Mouse (Mus musculus) right cerebral cortex, postnatal 25 days (tissue): Measurements from ENCODE around the gene Folr1.

Experiments
- DNase-seq: peaks from one replicate; pipeline ENCODE4 v3.0.0; 2022

The Folr1 gene

DNA sequence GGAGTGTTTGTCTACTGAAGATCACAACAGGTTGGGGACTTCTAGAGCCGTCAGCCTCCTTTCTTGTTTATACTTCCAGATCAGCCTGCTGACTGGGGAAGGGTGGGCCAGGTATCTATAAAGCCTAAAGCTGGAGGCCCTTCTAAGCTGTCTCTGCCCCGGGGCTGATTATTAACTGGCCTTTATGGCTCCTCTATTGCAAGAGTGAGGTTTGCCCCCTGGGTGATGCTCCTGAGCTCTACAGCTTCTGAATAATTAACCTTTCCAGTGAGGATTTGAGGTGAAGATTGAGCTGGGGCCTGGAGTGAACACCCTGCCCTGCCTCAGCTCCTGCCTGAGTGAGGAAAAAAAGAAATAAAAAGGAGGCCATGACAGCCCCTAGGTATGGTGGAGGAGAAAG, at the start of gene Folr1:
Gene Folr1, minus strand, starts transcription at position 160 of the 400 bp plus-strand sequence.
- DNase-seq = no peak

DNA sequence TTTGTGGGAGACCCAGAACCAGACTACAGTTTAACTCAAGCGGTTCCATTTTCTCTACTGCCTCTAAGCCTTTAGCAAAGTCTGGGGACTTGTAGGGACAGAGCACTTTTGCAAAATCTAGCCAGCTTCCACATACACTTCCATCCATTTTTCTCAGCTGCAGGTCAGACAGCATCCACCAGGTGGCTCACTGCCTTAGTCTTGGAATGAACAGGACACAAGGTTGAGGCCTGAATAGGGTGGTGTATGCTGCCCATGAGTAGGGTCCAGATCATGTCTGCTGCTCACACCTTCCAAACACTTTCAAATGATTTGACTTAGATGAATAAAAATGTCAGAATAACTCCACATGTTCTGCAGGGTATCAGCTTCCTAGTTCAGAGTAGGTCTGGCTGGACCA, 47.5 kb upstream of the Folr1 start:
- DNase-seq = peak; percentile 38

DNA sequence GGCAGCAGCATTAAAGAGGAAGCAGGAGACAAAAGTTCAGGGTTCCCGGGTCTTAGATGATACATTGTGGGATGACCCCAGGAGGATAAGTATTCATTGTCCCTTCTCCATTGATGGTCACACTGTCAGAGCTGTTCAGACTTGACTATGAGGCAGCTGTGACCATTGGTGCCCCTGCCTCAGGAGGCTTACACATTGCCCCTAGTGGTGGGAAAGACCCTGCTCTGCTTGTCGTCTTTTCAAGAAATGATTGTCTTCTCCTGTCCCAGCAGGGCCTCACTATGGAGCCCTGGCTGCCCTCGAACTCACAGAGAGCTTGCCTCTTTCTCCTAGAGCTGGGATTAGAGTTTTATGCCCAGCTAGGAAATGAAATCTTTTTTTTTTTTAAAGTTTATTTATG, 41.4 kb upstream of the Folr1 start:
- no peak for DNase-seq

DNA sequence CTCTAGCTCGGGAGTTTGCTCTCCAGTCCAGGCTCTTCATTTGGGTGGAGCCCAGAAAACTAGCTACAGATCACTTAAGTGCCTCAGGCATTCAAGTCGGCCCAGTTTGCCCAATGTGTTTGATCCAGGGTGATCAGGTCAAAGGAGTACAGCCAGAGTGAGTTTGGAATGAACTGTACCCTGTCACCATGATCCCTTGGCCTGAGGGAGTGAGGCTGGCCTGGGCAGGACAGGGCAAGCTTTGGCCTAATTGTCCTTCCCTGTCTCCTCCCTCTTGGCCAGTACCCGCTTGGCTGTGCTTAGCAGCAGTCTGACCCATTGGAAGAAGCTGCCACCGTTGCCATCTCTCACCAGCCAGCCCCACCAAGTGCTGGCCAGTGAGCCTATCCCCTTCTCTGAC, 39.5 kb upstream of the Folr1 start:
- DNase-seq = no peak

DNA sequence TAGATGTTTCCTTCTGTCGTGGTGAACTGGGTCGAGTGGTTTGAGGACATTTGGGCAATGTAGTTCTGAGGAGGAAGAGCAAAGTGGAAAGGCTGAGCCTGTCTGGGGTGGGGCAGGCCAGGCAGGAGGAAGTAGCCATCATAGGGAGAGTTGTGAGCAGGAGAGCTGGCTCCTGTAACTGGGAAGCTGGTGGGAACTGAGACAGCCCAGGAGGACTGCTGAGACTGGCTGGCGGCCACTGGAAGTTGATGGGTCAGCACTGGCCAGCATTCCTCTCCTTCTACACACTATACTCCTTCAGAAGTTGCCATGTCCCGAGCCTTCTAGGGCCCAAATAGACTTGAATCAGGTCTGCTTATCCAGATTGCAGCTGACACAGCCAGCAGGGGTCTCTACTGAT, 37.8 kb upstream of the Folr1 start:
- DNase-seq = no peak

DNA sequence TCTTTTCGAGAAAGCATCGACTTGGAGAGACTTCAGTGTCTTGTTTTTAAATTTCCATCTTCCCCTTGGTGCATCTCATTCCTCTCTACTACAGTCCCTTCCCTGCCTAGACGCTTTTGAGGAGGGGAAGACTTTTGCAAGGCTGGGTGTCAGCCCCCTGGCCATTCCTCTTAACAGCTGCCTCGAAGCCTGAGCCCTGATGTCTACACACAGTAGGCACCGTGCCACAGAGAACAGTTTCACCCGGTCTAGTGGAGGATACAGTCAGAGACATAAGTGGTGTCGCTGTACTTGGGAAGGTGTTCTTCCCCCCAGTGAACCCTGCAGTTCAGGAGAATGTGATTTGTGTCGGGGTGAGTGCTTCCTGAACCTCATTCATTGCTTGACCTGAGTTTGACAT, 36.1 kb upstream of the Folr1 start:
- no peak for DNase-seq

DNA sequence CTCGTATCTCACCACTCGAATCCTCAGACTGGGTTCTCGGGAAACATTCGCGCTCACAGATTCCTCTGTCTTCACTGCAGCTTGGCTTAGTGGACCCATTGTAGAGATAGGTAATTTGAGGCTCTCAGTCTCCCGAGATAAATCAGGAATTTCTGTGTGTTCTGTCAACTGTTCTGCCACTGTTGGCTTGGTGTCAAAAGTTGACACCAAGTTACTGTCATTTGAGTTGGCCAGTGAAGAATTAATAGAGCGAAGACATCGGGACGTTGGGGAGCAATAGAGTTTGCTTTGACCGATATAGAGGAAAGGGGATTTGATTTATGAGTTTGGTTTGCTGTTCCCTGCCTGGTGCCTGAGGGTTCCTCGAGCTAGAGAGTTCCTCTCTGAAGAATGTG, 35.7 kb upstream of the Folr1 start, which contains the start of gene Tomt:
Gene Tomt, minus strand, starts transcription at position 73 of the 395 bp plus-strand sequence.
- DNase-seq = no peak

DNA sequence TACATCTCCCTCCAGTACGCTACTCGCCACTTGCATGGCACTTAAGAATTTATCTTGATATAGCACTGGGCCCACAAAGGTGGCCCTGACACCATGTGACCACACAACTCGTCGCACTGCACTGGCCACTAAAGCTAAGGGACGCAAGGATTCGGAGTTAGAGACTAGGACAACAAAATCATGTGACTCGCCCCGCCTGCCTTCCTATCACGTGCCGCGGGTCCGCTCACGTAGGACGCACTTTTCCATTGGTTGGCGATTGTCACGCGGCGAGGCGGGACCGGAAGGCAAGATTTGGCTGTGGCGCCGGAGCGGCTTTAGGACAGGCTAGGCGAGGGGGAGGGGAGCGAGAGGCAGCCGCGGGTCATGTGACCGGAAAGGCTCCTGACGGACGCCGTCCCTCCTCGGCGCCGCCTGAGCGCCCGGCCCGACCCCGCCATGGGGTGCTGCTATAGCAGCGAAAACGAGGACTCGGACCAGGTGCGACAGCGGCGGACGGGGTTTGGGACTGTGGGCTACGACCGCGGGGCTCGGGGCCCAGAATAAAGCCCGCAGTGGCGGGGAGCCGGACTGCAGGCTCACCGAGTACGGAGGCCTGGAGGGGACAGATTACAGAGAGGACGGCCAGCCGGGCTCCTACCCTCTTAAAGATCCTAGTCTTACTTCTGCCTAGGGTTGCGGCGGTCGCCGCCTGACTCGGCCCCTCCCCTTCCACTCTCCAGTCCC, 35.1 kb upstream of the Folr1 start, which contains the start of gene Lamtor1:
Gene Lamtor1, plus strand, starts transcription at position 344 of the 726 bp plus-strand sequence.
- DNase-seq = peak; percentile 100

DNA sequence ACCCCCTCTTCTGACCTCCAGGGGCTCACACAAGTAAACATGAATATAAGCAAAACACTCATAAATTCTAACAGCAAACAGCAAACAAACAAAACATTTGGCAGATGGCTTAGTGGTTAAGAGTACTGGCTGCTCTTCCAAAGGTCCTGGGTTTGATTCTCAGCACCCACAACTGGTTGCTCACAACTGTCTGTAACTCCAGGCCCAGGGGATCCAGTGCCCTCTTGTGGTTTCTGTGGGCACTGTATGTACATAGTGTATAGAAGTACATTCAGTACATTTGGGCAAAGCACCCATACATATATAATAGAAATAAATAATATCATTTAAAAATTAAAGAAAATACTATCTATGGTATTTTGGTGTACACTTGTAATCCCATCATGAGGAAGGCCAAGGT, 32.3 kb upstream of the Folr1 start:
- DNase-seq = no peak

DNA sequence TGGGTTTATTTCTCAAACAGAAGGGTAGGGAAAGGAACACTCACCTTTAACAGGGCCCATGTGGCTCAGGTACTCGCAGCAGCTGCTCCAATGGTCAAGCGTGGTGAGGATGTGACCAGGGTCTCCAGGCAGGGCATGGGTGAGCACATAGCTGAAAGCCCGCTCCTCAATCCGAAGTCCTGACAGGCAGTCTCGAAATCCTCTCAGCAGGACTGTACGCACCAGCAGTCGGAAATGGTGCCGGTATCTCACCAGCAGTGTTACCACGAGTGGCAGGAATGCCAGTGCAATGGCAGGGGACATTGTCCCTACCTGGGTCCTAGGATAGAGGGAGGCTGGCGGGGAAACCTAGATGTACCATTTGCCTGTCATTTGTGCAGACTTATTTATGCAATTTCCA, 31.4 kb upstream of the Folr1 start:
- no peak for DNase-seq

DNA sequence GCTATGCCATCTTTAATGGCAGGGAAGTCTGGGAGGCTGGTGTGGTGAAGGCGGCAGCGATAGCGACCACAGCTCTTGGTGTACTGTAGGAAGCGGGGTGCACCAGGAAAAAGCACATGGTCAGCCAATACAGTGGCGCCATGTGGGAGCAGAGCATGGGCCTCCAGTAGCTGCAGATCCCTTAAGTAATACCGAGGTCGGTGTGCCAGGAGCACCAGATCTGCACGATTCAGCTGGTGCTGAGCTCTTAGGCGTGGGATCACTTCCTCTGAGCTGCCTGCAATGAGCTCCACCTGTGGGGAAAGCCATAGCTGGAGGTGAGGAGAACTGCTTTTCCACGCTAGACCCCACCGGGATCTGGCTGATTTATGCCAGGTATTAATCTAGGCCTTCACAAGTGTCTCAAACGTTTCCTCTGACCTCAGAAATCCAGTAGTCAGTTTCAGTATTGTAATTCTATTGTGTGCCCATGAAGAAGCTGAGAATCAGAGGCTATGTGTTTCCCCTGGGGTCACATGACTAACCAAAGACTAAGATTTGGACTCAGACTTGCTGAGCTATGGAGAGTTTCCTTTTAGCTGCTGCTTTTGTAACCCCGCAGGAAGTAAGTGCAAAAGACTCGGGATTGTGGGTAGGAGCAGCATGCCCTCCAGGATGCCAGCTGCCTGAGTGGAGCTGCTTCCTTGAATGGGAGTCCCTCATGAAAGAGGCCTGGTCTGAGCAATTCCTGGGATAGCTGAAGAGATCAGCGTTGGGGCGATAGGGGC, 29.9 kb upstream of the Folr1 start:
- no peak for DNase-seq

DNA sequence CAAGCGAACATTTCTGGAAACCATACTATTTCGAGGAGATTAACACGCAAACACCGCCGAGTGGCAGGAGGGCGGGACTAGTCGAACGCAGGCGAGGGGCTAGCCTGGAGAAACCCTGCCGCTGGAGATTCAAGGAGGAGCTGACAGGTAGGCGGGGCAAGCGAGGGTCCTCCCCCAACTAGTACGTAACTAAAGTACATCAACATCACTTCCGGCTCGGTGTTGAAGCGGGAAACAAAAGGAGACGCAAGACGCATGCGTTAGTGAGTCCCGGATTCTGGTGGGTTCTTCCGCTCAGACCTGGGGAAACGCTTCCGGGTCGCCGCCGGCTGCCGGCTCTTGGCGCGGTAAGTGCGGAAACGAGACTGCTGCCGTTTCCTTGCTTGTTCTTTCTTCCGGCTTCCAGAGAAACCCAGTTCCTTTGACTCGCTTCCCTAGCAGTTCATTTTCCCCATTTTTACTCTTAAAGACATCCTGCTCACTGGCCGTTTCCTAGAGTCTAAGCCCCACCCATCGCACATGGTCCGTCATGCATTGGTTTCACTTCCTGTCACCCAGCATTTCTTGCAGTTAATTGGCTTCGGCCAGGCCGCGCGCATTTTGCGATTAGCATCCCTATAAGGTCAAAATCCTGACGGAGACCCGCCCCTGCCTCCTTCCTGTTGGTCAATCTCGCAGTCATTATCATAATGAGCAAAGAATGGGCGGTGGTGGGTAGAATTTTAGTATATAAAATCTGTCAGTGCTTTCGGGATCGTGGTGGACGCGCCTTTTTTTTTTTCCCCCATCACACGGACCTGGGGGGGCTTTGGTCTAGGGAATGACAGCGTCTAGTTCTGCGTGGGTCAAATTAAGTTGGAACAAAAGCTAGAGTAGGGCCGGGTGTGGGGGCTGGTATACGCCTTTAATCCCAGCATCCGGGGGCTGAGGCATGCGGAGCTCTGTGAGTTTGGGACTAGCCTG, 25.8 kb upstream of the Folr1 start:
- peak; percentile 95 for DNase-seq

DNA sequence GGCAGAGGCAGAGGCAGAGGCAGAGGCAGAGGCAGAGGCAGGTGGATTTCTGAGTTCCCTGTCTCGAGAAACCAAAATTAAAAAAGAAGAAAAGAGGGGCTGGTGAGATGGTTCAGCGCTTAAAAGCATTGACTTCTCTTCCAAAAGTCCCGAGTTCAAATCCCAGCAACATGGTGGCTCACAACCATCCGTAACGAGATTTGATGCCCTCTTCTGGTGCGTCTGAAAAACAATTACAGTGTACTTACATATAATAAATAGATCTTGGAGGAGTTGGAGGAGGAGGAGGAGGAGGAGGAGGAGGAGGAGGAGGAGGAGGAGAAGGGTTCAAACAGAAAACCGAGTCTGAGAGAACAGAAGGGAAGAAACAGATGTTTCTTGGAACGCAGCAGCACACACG, 25.1 kb upstream of the Folr1 start:
- no peak for DNase-seq

DNA sequence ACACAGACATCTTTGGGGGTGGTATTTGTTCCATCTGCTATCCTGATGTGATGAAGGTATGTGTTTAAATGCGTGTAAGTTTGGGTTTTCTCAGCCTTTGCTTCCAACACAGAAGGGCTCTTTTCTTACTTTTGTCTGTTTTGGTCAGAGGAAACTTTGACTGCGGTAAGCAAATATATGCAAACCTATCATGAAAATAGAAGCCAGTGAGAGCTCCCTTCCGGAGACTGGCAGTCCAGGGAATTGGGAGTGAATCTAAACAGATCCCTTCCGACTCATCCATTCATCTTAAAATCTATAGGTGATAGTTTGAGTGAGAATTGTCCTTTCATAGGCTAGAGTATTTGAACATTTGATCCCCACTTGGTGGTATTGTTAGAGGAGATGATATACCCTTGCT, 17.9 kb upstream of the Folr1 start:
- no peak for DNase-seq

DNA sequence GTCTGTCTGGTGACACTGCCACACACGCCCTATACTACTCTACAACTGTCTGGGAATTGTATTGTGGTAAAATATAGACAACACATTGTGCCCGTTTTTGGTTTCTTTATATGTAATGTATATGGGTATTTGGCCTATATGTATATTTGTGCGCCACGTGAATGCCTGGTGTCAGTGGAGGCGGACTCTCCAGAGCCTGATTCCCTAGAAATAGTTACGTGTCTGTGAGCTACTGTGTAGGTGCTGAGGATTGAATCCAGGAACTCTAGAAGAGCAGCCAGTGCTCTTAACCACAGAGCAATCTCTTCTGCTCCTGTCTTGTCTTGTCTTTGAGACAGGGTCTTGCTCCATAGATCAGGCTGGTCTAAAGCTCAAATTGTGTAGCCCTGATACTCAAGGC, 15.7 kb upstream of the Folr1 start:
- DNase-seq = no peak

DNA sequence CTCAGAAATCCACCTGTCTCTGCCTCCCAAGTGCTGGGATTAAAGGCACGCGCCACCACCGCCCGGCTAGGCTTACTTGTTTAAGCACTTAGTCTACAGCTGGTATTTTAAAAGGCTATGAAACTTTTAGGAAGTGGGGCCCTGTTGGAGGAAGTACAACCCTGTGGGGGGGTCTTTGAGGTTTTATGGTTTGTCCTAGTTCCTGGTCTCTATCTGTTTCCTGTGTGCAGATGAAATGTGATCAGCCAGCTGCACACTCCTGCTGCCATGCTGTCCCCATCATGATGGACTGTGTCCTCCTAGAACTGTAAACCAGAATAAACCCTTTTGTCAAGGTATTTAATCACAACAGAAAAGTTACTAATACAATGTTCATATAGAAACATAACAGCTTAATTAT, 13.6 kb upstream of the Folr1 start:
- no peak for DNase-seq

DNA sequence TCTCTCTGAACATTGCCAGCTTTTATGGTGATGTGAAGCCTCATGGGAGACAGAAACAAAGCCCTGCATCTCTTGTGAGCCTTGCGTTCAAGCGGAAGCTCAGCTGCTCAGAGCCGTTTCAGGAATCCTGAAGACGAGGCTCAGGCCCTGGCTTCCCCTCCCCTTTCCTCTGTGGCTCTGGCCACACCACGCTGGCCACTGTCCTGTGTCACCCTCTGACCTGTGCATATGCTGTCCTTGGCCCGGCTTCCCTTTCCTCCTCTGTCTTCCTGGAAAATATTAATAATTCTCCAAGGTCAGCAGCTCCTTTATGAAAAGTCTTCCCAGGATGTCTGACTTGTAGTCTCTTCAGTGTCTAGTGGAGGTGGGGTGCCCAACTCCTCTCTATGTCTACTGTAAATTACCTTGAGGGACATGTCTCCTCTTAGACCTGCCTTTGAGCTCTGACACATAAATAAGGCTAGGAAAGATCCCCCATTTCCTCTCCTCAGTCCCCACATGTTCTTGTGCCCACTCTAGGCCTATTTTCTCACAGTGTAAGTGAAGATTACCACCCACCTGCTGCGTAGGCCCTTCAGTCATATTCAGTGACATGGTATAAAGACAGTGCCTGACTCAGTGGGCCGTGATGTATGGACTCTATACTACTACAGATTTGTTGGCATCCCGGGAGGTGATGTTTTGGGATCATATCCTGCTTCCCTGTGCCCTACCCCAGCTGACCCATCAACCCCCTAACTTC, 12.0 kb upstream of the Folr1 start:
- DNase-seq = no peak

DNA sequence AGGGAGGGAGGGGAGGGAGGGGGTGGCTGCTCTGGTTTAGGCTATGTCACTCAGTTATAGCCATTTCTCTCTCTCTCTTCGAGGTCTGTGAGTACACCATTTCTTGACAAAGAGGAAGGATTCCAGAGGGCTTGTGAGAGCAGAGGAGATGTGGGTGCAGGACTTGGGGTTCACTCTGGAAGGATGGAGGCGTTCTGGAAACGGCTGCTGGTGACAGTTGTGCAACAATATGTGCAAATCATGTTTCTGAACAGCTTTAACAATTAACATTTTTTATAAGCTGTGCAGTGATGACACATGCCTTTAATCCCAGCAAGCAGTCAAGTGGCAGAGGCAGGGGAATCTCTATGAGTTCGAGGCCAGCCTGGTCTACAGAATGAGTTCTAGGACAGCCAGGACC, 10.3 kb upstream of the Folr1 start:
- no peak for DNase-seq

DNA sequence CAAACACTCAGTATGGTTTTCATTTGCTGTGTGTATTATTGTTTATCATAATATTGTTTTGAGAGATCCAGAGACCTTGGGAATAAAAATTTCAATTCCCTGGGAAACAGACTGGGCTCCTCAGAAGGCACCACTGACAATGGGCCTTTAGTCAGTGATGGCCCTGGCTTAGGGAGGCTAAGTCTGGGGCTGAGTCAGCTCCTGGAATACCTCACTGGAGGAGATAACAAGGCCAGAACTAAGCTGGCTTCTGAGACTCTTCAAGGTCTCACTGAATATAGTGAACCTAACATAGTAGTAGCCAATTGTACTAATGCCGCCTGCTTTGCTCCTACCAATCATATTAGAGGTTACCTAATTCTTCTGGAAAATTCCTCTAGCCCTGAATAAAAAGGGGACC, 5.4 kb upstream of the Folr1 start:
- no peak for DNase-seq

DNA sequence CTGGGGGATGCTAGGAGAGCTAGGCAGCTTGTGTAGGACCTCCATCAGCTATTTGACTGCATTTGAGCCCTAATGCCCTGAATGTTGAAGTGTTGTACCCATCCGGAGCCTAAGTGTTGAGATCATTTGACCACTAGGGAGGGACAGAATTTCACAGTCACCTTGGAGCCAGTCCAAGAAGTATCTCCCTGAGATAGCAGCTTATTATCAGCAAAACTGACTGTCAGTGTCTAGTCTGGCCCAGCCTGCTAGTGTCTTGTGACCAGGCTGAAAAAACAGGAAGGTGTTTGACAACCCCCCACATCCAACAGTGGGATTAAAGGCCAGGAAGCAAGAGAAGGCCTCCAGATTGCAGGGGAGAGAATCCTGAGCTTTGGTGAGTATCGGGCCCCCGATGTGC, 708 bp upstream of the Folr1 start:
- DNase-seq = no peak

DNA sequence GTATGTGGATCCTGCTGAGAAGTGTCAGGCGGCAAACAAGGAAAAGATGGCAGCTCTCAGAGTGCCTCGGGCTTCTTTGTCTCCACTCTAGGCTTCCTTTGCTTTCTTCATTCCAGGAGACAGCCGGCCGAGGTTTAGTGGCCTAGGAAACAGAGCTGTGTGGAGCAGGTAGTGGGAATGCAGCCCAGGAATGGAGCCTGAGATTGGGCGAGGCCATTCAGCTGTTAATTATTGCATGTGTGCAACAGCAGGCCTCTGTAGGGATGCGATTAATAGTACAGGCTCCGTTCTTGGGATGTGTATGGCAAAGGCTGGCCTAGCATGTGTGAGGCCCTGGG, 1.5 kb downstream of the Folr1 start:
- DNase-seq = no peak

DNA sequence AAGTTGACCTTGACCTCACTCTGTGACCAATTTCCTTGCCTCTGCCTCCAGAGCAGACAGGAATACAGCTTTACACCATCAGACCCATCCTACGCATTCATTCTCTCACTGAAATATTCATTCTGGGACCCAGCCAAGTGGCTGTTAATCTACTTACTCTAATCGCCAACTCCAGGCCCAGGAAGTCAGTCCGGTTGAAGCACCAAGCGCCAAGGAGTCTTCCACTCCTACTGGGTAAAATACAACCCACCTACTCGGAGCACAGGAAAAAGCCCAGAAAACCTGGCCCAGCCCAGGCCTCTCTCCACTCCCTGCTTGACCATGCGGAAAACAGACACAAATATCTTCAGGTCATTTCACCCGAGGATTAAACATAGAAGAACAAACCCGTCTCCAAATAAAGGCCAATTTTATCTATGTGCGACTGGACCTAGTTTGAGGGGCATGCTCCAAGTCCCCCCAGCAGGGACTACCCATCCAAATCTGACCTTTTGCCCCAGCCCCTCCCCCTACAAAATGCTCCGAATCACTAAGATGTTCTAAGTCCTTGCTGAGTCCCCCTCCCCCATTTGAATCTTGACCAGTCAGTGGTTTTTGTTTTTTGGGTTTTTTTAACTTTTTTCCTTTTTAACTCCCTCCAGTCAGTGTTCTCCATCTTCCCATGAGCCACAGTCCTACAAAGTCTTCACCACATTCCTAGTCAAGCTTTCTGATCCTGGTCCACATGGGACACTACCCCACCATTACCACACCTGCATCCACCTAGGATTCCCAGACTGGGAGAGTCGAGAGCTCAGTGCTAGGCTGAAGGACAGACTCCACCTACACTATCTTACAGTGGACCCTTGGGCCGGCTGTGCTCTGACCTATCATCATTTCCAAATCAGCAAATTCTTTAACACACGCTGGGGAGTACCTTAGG, 2.1 kb downstream of the Folr1 start:
- no peak for DNase-seq
